Mouse (Mus musculus): Measurements from ENCODE around the gene Ptpn9. TPM values are rescaled to one million over a fixed set of nuclear protein-coding genes. Genes with fewer than 3 reads are reported as not detected.

Ptpn9 gene
- polyA plus RNA-seq, 1 experiment = 15.0 TPM

DNA sequence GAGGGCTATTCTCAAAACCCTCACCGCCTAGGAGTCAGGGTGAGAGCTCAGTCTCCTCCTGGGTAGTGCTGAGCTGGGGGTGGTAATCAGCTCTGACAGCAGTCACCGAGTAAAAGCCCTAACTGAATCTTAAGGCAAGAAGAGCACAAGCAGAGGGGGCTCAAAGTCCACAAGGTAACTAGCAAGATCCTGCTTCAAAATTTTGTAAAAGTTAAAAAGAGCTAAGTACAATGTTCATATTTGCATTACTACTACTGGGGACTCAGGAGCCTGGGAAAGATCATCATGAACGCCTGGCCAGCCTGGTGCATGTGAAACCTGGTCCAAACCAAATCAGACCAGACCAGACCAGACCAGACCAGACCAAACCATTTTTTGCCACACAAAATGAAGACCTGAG is 73.5 kb downstream of the Ptpn9 start:
- no peaks in the 10 kb centered on the region for H3K4me1 ChIP-seq (replicated peaks; ENCODE audit: control insufficient read depth, insufficient read depth, low read length)
- no peak for DNase-seq
- 94% methylated on average over 3 of the region's 3 CpGs for WGBS
- TF ChIP-seq POLR2A (IDR thresholded peaks at IDR 0.05; ENCODE audit: control insufficient read depth, extremely low read depth, insufficient read depth, low read length, poor library complexity) (no peak), CTCF (IDR thresholded peaks at IDR 0.05; ENCODE audit: borderline replicate concordance, control insufficient read depth, extremely low read depth, insufficient read depth, low read length, poor library complexity) (no peak)
- no peaks in the 10 kb centered on the region for H3K27me3 ChIP-seq (ENCODE audit: control insufficient read depth, insufficient read depth, low read length)
- no peak overlapping the region for H3K27ac ChIP-seq (ENCODE audit: control insufficient read depth, insufficient read depth, low read length)
- H3K36me3 ChIP-seq (ENCODE audit: control insufficient read depth, insufficient read depth, low read length) = no peaks in the 10 kb centered on the region
- H3K4me3 ChIP-seq (ENCODE audit: control insufficient read depth, insufficient read depth, low read length) = no peak overlapping the region

DNA sequence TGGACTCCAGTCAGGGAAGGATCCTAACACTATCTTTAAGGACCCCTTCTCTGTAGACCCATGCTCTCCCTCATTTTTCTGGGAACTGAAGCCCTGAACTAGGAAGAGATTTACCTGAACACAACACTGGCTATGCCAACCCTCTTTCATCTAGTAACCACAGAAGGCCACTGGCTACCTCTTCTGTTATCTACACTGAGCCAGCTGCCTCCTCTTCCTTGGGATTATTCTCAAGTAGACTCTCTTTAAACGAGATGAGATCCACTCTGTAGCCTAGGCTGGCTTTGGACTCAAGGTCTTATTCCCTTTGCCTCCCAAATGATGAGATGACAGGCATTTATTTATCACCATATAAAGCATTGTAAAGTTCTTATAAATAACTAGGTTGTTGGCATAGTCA is 75.5 kb downstream of the Ptpn9 start:
- no peak for DNase-seq
- Histone ChIP-seq H3K36me3 (ENCODE audit: control insufficient read depth, insufficient read depth, low read length) (no peaks in the 10 kb centered on the region), H3K27me3 (ENCODE audit: control insufficient read depth, insufficient read depth, low read length) (no peaks in the 10 kb centered on the region), H3K4me1 (replicated peaks; ENCODE audit: control insufficient read depth, insufficient read depth, low read length) (peaks cover 7% of the 10 kb centered on the region), H3K4me3 (ENCODE audit: control insufficient read depth, insufficient read depth, low read length) (no peak overlapping the region), H3K27ac (ENCODE audit: control insufficient read depth, insufficient read depth, low read length) (no peak overlapping the region)
- TF ChIP-seq CTCF (IDR thresholded peaks at IDR 0.05; ENCODE audit: borderline replicate concordance, control insufficient read depth, extremely low read depth, insufficient read depth, low read length, poor library complexity) (no peak), POLR2A (IDR thresholded peaks at IDR 0.05; ENCODE audit: control insufficient read depth, extremely low read depth, insufficient read depth, low read length, poor library complexity) (no peak)
- 38% methylated on average over 1 of the region's 1 CpGs for WGBS

DNA sequence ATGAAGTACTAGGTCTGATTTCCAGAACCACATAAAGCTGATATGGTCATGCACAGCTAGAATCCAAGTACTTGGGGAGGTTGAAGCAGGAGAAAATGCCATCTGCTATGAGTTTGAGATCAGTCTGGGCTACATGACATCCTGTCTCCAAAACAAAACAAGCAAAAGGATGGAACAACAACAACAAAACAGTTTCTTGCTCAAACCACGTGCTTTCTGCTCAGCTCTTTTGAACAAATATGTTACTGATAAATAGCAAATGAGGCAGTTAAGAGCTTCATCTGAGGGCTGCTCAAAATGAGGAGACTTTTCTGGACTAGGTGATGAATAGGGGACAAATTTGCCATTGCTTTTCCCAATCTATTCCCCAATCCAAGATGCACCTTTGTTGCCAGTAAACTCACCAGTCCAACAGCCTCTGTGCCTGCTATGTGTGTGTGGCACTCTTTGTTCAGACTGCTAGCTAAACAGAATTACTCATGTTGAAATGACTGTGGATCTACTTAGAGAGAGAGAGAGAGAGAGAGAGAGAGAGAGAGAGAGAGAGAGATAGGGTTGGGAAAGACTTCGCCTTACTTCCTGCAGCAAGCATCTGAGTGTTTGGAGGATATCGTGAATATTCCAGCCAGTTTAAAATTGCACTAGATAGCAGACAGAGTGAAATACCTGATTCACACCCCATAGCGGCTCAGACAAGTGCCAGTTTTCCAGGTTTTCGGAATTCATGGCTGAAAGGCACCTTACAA is 76.2 kb downstream of the Ptpn9 start:
- DNase-seq = no peak
- TF ChIP-seq CTCF (IDR thresholded peaks at IDR 0.05; ENCODE audit: borderline replicate concordance, control insufficient read depth, extremely low read depth, insufficient read depth, low read length, poor library complexity) (no peak), POLR2A (IDR thresholded peaks at IDR 0.05; ENCODE audit: control insufficient read depth, extremely low read depth, insufficient read depth, low read length, poor library complexity) (no peak)
- H3K36me3 ChIP-seq (ENCODE audit: control insufficient read depth, insufficient read depth, low read length) = no peaks in the 10 kb centered on the region
- H3K4me3 ChIP-seq (ENCODE audit: control insufficient read depth, insufficient read depth, low read length) = peak overlapping the region; percentile 85; the same call in 1 of the 2 replicates
- 26% methylated on average over 5 of the region's 5 CpGs for WGBS
- no peaks in the 10 kb centered on the region for H3K27me3 ChIP-seq (ENCODE audit: control insufficient read depth, insufficient read depth, low read length)
- H3K27ac ChIP-seq (ENCODE audit: control insufficient read depth, insufficient read depth, low read length) = no peak overlapping the region
- H3K4me1 ChIP-seq (replicated peaks; ENCODE audit: control insufficient read depth, insufficient read depth, low read length) = peaks cover 7% of the 10 kb centered on the region

DNA sequence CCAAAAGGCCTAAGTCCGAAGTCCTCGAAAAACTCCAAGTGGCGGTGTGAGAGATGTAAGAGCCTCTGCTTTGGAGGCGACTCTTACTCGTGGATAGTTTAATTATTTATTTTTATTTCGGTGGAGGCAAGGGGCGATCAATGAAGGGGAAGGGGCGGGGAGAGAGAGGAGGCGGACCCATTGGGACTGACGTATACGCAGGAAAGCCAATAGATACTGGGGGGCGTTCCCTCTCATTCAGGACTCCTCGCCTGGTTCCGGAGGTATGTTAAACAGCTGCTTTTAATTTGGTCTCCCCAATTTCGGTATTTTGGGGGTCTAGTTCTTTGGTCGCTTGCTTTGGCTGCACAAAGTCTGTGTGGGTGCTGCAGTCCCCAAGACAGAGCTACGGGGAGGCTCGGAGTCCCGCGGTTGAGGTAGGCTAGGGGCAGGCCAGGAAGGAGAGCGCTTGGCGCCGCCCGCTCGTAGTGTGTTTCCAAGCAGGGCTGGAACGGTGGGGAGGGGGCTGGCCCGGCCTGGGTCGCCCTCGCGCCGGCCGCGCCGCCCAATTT is 77.2 kb downstream of the Ptpn9 start, which contains the start of gene Sin3a:
TSS of gene Sin3a (plus strand) at position 240 of the 551 bp plus-strand sequence.
- DNase-seq = peak; percentile 75
- Histone ChIP-seq H3K36me3 (ENCODE audit: control insufficient read depth, insufficient read depth, low read length) (no peaks in the 10 kb centered on the region), H3K4me1 (replicated peaks; ENCODE audit: control insufficient read depth, insufficient read depth, low read length) (peaks cover 7% of the 10 kb centered on the region), H3K4me3 (ENCODE audit: control insufficient read depth, insufficient read depth, low read length) (peak within 1 kb of the TSS; percentile 85), H3K27me3 (ENCODE audit: control insufficient read depth, insufficient read depth, low read length) (no peaks in the 10 kb centered on the region), H3K27ac (ENCODE audit: control insufficient read depth, insufficient read depth, low read length) (peak within 1 kb of the TSS; percentile 92)
- TF ChIP-seq CTCF (IDR thresholded peaks at IDR 0.05; ENCODE audit: borderline replicate concordance, control insufficient read depth, extremely low read depth, insufficient read depth, low read length, poor library complexity) (no peak), POLR2A (IDR thresholded peaks at IDR 0.05; ENCODE audit: control insufficient read depth, extremely low read depth, insufficient read depth, low read length, poor library complexity) (0 out of 2 replicates have a peak, but pooled peaks have one; percentile 22)
- under 1% methylated on average over 34 of the region's 34 CpGs for WGBS

DNA sequence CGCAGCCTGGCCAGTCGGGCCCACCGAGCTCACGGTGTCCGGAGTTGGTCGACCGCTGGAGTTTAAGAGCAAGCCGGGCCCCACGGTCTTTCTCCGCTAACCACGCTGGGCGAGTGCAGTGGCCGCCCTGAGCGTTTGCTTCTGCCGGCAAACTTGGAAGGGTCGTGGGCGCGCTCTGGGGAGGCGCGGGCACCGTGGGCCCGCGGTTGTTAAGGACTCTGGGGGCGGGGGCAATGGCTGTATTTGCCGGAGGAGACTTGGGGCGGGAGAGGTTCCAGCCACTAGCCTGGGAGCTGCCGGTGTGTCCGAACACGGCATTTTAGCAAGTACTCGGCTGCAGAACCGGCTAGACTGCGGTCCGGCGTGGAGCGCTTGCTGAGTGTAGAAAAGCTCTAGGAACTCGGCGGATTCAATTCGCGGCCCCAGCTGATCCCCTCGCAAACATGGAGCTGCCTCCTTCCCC is 77.8 kb downstream of the Ptpn9 start:
- Histone ChIP-seq H3K27me3 (ENCODE audit: control insufficient read depth, insufficient read depth, low read length) (no peaks in the 10 kb centered on the region), H3K4me3 (ENCODE audit: control insufficient read depth, insufficient read depth, low read length) (peak overlapping the region; percentile 85), H3K36me3 (ENCODE audit: control insufficient read depth, insufficient read depth, low read length) (no peaks in the 10 kb centered on the region), H3K27ac (ENCODE audit: control insufficient read depth, insufficient read depth, low read length) (peak overlapping the region; percentile 92), H3K4me1 (replicated peaks; ENCODE audit: control insufficient read depth, insufficient read depth, low read length) (peaks cover 12% of the 10 kb centered on the region)
- TF ChIP-seq CTCF (IDR thresholded peaks at IDR 0.05; ENCODE audit: borderline replicate concordance, control insufficient read depth, extremely low read depth, insufficient read depth, low read length, poor library complexity) (no peak), POLR2A (IDR thresholded peaks at IDR 0.05; ENCODE audit: control insufficient read depth, extremely low read depth, insufficient read depth, low read length, poor library complexity) (no peak)
- under 1% methylated on average over 40 of the region's 40 CpGs for WGBS
- DNase-seq = no peak

DNA sequence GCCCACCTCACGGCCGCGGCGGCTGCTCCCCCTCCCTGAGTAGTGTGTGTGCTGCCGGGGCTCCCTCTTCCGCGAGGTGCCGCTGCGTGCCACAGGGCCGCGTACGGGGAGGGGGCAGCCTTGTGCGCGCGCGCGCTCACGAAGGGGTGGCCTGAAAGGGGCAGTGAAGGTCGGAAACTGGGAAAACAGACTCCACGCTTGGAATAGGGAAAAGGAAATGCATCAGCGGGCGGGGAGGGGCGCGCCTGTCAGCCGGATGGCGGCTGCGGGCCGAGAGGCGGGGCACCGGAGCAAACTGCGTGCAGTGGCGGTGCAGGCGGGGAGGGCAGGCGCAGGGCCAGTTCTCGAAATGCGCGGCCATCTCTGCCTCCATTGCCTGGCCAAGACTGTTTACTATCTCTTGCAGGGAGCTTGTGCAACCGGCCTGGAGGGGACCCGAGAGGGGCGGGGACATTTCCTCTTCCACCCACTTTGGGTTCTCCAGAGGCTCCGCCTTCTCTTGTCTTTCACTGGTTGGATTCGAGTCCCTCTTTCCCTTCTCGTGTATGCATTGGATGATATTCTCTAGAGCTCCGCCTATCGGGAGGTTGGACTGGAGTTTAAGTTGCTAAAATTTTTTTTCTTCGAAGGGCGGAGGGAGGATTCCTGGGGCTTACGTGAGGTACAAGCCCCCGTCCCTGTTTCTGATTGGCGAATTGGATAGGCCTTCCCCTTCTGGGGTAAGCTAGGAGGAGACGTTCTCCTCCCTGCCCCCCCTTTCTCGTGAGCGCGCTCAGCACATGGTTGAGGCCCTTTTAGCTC is 78.5 kb downstream of the Ptpn9 start:
- WGBS = under 1% methylated on average over 54 of the region's 54 CpGs
- TF ChIP-seq CTCF (IDR thresholded peaks at IDR 0.05; ENCODE audit: borderline replicate concordance, control insufficient read depth, extremely low read depth, insufficient read depth, low read length, poor library complexity) (peak; percentile 73; the same call in 1 of the 2 replicates), POLR2A (IDR thresholded peaks at IDR 0.05; ENCODE audit: control insufficient read depth, extremely low read depth, insufficient read depth, low read length, poor library complexity) (no peak)
- peaks cover 12% of the 10 kb centered on the region for H3K4me1 ChIP-seq (replicated peaks; ENCODE audit: control insufficient read depth, insufficient read depth, low read length)
- no peaks in the 10 kb centered on the region for H3K36me3 ChIP-seq (ENCODE audit: control insufficient read depth, insufficient read depth, low read length)
- DNase-seq = peak; percentile 97
- H3K4me3 ChIP-seq (ENCODE audit: control insufficient read depth, insufficient read depth, low read length) = peak overlapping the region; percentile 85
- no peaks in the 10 kb centered on the region for H3K27me3 ChIP-seq (ENCODE audit: control insufficient read depth, insufficient read depth, low read length)
- H3K27ac ChIP-seq (ENCODE audit: control insufficient read depth, insufficient read depth, low read length) = peak overlapping the region; percentile 92

All from thymus, adult 2 months (tissue).